22 mouse cellular contexts compared by ENCODE assay signal in genomic region chr13:9314713-9315112, GRCm38 (mm10). TPM values are rescaled to one million over a fixed set of nuclear protein-coding genes. Genes with fewer than 3 reads are reported as not detected.
DNase-seq lines count a peak whose midpoint lies in the region; ATAC-seq lines count a peak whose summit lies in the region.
"Had no signal": no experiment of that assay in that cellular context is flagged by ENCODE, and none has a peak within 500 bp of the region (broad histone marks: within the 10 kb centered on the region; RNA-seq: fewer than 3 reads in every experiment).

No protein-coding gene starts in this region.

- no peaks in the 10 kb centered on the region for H3K9me3 ChIP-seq in heart, embryonic 13.5 days
- H3K9me3 ChIP-seq in heart, embryonic 10.5 days, result no peaks in the 10 kb centered on the region
- no peaks in the 10 kb centered on the region for H3K9me3 ChIP-seq in hindbrain, embryonic 11.5 days (ENCODE audit: control insufficient read depth, low read length)
- H3K9me3 ChIP-seq in hindbrain, embryonic 14.5 days (ENCODE audit: control insufficient read depth, low read length), result no peaks in the 10 kb centered on the region
- H3K9me3 ChIP-seq in lung, embryonic 15.5 days, result no peaks in the 10 kb centered on the region
- H3K9me3 ChIP-seq: embryonic facial prominence, embryonic 13.5 days; forebrain, embryonic 10.5 days; forebrain, embryonic 15.5 days; hindbrain, embryonic 10.5 days; kidney, embryonic 15.5 days; limb, embryonic 12.5 days; liver, embryonic 12.5 days; neural tube, embryonic 13.5 days had no signal

- no peak overlapping the region for H3K4me3 ChIP-seq in heart, embryonic 13.5 days
- no peak overlapping the region for H3K4me3 ChIP-seq in heart, embryonic 10.5 days
- no peak overlapping the region for H3K4me3 ChIP-seq in hindbrain, embryonic 11.5 days (ENCODE audit: low read depth, low read length)
- no peak overlapping the region for H3K4me3 ChIP-seq in hindbrain, embryonic 14.5 days (replicated peaks; ENCODE audit: low read length)
- no peak overlapping the region for H3K4me3 ChIP-seq in lung, embryonic 15.5 days
- H3K4me3 ChIP-seq: embryonic facial prominence, embryonic 13.5 days; forebrain, embryonic 10.5 days; forebrain, embryonic 15.5 days; hindbrain, embryonic 10.5 days; kidney, embryonic 15.5 days; layer of hippocampus, adult 2 months; left cerebral cortex, adult 2 months; limb, embryonic 12.5 days; liver, embryonic 12.5 days; neural tube, embryonic 13.5 days had no signal

- no peak for ATAC-seq in heart, embryonic 13.5 days (ENCODE audit: extremely low read depth, insufficient number of reproducible peaks, low FRiP score, low TSS enrichment)
- ATAC-seq in hindbrain, embryonic 11.5 days (ENCODE audit: low FRiP score), result no peak
- ATAC-seq in hindbrain, embryonic 14.5 days (ENCODE audit: low FRiP score), result no peak
- ATAC-seq in lung, embryonic 15.5 days (ENCODE audit: borderline replicate concordance, extremely low read depth, low FRiP score, low TSS enrichment), result no peak
- ATAC-seq: liver, embryonic 12.5 days; liver, postnatal 0 days had no signal

- no peaks in the 10 kb centered on the region for H3K27me3 ChIP-seq in heart, embryonic 13.5 days (replicated peaks)
- no peaks in the 10 kb centered on the region for H3K27me3 ChIP-seq in heart, embryonic 10.5 days (ENCODE audit: insufficient read depth, poor library complexity, severe bottlenecking)
- H3K27me3 ChIP-seq in hindbrain, embryonic 11.5 days (ENCODE audit: control insufficient read depth, insufficient read depth, low read length), result no peaks in the 10 kb centered on the region
- H3K27me3 ChIP-seq in hindbrain, embryonic 14.5 days (ENCODE audit: control insufficient read depth, insufficient read depth, low read length), result no peaks in the 10 kb centered on the region
- no peaks in the 10 kb centered on the region for H3K27me3 ChIP-seq in lung, embryonic 15.5 days
- H3K27me3 ChIP-seq: embryonic facial prominence, embryonic 13.5 days; forebrain, embryonic 15.5 days; kidney, embryonic 15.5 days; limb, embryonic 12.5 days; liver, embryonic 12.5 days; neural tube, embryonic 13.5 days had no signal

- H3K9ac ChIP-seq in heart, embryonic 13.5 days, result no peak overlapping the region
- no peak overlapping the region for H3K9ac ChIP-seq in hindbrain, embryonic 11.5 days (ENCODE audit: low read depth, low read length)
- no peak overlapping the region for H3K9ac ChIP-seq in hindbrain, embryonic 14.5 days
- H3K9ac ChIP-seq in lung, embryonic 15.5 days, result no peak overlapping the region
- H3K9ac ChIP-seq: embryonic facial prominence, embryonic 13.5 days; forebrain, embryonic 15.5 days; kidney, embryonic 15.5 days; limb, embryonic 12.5 days; liver, embryonic 12.5 days; liver, postnatal 0 days; neural tube, embryonic 13.5 days had no signal

- H3K4me2 ChIP-seq in heart, embryonic 13.5 days, result no peak overlapping the region
- no peak overlapping the region for H3K4me2 ChIP-seq in hindbrain, embryonic 11.5 days (replicated peaks; ENCODE audit: low read depth, low read length)
- no peak overlapping the region for H3K4me2 ChIP-seq in hindbrain, embryonic 14.5 days (replicated peaks)
- H3K4me2 ChIP-seq in lung, embryonic 15.5 days, result no peak overlapping the region
- H3K4me2 ChIP-seq: embryonic facial prominence, embryonic 13.5 days; forebrain, embryonic 15.5 days; kidney, embryonic 15.5 days; limb, embryonic 12.5 days; liver, embryonic 12.5 days; midbrain, embryonic 11.5 days; neural tube, embryonic 13.5 days had no signal

- DNase-seq in heart, embryonic 10.5 days (ENCODE audit: low spot score), result no peak
- DNase-seq in hindbrain, embryonic 11.5 days (ENCODE audit: low spot score), result peak; percentile 18
- no peak for DNase-seq in hindbrain, embryonic 14.5 days (ENCODE audit: low spot score)
- no peak for DNase-seq in lung, postnatal 4 days
- peak; percentile 30 for DNase-seq in NIH3T3 (ENCODE audit: low read depth)
- DNase-seq in cerebellum, adult 11 months, result no peak
- DNase-seq: kidney, adult 18-20 months; thymus, postnatal 4 days had no signal

- H3K4me1 ChIP-seq in heart, embryonic 13.5 days, result peaks cover 54% of the 10 kb centered on the region
- H3K4me1 ChIP-seq in heart, embryonic 10.5 days, result peaks cover 6% of the 10 kb centered on the region; the same call in 1 of the 2 replicates
- no peaks in the 10 kb centered on the region for H3K4me1 ChIP-seq in hindbrain, embryonic 11.5 days (replicated peaks; ENCODE audit: control insufficient read depth, insufficient read depth, low read length)
- peaks cover 6% of the 10 kb centered on the region for H3K4me1 ChIP-seq in hindbrain, embryonic 14.5 days (replicated peaks; ENCODE audit: control insufficient read depth, insufficient read depth, low read length)
- H3K4me1 ChIP-seq in lung, embryonic 15.5 days, result peaks cover 11% of the 10 kb centered on the region
- H3K4me1 ChIP-seq: liver, embryonic 12.5 days had no signal

- peak overlapping the region; percentile 77 for H3K27ac ChIP-seq in heart, embryonic 13.5 days (replicated peaks)
- H3K27ac ChIP-seq in heart, embryonic 10.5 days, result no peak overlapping the region
- H3K27ac ChIP-seq in hindbrain, embryonic 11.5 days (ENCODE audit: low read depth, low read length), result no peak overlapping the region
- no peak overlapping the region for H3K27ac ChIP-seq in hindbrain, embryonic 14.5 days
- peak overlapping the region; percentile 43 for H3K27ac ChIP-seq in lung, embryonic 15.5 days
- H3K27ac ChIP-seq: embryonic facial prominence, embryonic 13.5 days; forebrain, embryonic 10.5 days; forebrain, embryonic 15.5 days; hindbrain, embryonic 10.5 days; kidney, embryonic 15.5 days; layer of hippocampus, adult 2 months; left cerebral cortex, adult 2 months; limb, embryonic 12.5 days; liver, embryonic 12.5 days; neural tube, embryonic 13.5 days had no signal

- H3K36me3 ChIP-seq in heart, embryonic 13.5 days, result no peaks in the 10 kb centered on the region
- H3K36me3 ChIP-seq in heart, embryonic 10.5 days, result no peaks in the 10 kb centered on the region
- no peaks in the 10 kb centered on the region for H3K36me3 ChIP-seq in hindbrain, embryonic 11.5 days (ENCODE audit: control insufficient read depth, insufficient read depth, low read length)
- H3K36me3 ChIP-seq in hindbrain, embryonic 14.5 days (replicated peaks; ENCODE audit: control insufficient read depth, insufficient read depth), result no peaks in the 10 kb centered on the region
- H3K36me3 ChIP-seq in lung, embryonic 15.5 days, result no peaks in the 10 kb centered on the region
- H3K36me3 ChIP-seq: embryonic facial prominence, embryonic 13.5 days; forebrain, embryonic 10.5 days; forebrain, embryonic 15.5 days; hindbrain, embryonic 10.5 days; kidney, embryonic 15.5 days; limb, embryonic 12.5 days; liver, embryonic 12.5 days; neural tube, embryonic 13.5 days had no signal

- 72% methylated on average over 4 of the region's 4 CpGs for WGBS in heart, embryonic 13.5 days
- 79% methylated on average over 4 of the region's 4 CpGs for WGBS in heart, embryonic 10.5 days
- WGBS in hindbrain, embryonic 11.5 days, result 66% methylated on average over 4 of the region's 4 CpGs
- WGBS in hindbrain, embryonic 14.5 days, result 66% methylated on average over 4 of the region's 4 CpGs
- 46% methylated on average over 4 of the region's 4 CpGs for WGBS in lung, embryonic 15.5 days

RNA-seq across cellular contexts. Expression of gene Dip2c, which starts 38.4 kb away (rescaled TPM):
- 4.2 TPM in 2 replicates for polyA plus RNA-seq in heart, embryonic 13.5 days (2015; fragmentation: Nextera tagmentation; extraction: Ambion mirVana)
- polyA plus RNA-seq in heart, embryonic 10.5 days (2016; fragmentation: Nextera tagmentation; extraction: Ambion mirVana), result 3.9 and 4.9 TPM in 2 replicates
- 7.6 and 9.4 TPM in 2 replicates for polyA plus RNA-seq in hindbrain, embryonic 11.5 days (2014; fragmentation: Nextera tagmentation; extraction: Ambion mirVana)
- polyA plus RNA-seq in hindbrain, embryonic 14.5 days (2014; fragmentation: Nextera tagmentation; extraction: Ambion mirVana), result 24.0 and 25.7 TPM in 2 replicates
- polyA plus RNA-seq in lung, embryonic 15.5 days (2015; fragmentation: Nextera tagmentation; extraction: Ambion mirVana), result 4.6 and 4.9 TPM in 2 replicates

Comparison
In these comparisons a context has a peak if more than half of its experiments do, and no peak if none do; other contexts are left out.
1. H3K27ac ChIP-seq: peak in heart, embryonic 13.5 days (single experiment) and lung, embryonic 15.5 days (single experiment); none in heart, embryonic 10.5 days (single experiment), hindbrain, embryonic 11.5 days (single experiment) and hindbrain, embryonic 14.5 days (single experiment).
2. DNase-seq: peak in hindbrain, embryonic 11.5 days (single experiment) and NIH3T3 (single experiment); none in heart, embryonic 10.5 days (single experiment), hindbrain, embryonic 14.5 days (single experiment), lung, postnatal 4 days (0 of 2) and cerebellum, adult 11 months (single experiment).